Mouse (Mus musculus) spleen, postnatal 36 days (tissue): ENCODE results near the gene Urb2.

Source experiments
- DNase-seq, 2 experiments: peaks; one replicate each; pipeline ENCODE4 v3.0.0; 2022; ENCODE audit warnings: low spot score in 2 of 2, mixed read lengths in 1 of 2

The Urb2 gene

DNA sequence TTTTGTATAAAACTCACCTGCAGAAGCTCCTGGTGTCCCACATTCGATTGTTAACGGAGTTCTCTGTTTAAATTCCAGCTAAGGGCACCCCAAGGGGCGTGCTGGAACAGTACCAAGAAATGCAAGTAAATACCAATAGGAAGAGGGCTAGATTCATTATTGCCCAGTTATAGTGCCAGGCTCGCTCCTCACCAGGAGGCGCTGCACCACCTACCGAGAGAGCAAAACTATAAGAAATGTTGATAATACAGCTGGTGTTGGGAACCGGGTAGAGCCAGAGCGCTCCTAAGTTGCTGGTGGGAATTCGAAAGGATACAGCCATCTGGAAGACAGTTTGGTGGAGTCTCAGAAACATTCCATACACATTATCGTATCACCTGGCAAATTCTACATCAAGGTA, 56.7 kb downstream of the Urb2 start:
- DNase-seq: no peak

DNA sequence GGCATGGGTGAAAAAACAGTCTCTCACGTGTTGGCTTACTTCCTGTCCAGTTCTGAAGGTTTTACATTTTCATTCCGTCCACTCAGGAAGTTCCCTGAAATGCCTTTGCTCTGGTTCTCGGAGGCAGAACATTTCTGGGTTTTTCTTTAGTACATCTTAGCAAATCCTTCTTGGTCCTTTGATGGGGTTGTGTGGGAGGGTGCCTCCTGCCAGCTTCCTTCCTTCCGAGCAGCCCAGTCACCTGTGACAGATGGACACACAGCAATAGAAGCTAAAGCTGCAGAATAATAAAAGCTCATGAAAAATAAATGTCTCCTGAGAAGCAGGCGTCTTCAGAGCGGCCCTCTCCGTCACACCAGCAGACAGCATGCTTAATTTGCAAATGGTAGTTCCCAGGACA, 57.7 kb downstream of the Urb2 start:
- no peak for DNase-seq

DNA sequence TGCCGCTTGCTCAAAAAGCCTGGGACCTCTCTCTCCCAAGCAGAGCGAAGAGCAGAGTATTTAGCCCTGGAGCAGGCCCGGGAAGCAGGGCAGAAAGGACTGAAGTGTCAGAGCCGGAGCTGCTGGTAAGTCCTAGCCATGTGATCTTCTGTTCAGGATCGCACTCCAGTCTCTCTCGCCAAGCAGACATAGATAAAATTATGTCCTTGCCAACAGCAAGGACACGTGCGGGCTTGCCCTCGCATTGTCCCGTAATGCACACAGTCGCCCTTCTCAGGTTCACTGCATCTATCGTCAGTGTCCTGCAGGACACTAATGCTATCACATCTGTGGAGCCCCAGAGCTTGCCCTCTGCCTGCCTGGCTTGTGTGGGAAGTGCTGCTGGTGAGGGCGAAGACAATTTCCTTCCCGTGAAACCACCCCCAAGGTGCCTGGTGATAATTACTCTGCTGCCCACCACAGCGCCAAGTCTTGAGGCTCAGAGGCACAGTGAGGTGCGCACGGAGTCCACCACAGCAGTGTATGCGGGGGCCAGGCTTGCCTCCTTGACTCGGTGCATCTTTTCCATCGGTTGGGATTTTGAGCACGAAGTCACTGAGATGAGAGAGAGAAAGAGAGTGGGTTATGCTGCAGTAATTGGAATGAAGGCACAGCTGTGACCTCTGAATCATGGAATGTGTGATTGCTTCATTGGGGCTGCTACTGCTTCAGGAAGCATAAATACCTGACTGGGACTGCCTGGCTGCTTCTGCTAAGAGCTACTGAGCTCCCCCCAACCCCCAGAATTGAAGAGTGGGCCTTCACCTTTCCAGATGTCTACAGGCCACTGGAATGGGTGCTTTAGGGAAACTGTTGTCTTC, 59.4 kb downstream of the Urb2 start:
- DNase-seq: no peak

DNA sequence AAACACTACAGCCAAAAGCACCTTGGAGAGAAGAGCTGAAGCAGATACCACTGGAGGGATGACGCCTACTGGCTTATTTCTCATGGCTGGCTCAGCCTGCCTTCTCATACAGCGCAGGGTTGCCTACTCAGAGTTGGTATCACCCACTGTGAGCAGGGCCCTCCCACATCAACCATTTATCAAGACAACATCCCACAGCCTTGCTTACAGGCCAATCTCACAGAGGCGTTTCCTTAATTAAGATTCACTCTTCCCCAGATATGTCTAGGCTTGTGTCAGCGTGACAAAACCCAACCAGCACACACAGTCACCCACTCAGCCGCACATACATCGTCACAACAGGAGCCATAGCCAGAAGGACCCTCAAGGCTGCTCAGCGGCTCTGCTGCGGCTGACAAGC, 61.3 kb downstream of the Urb2 start:
- DNase-seq: no peak

DNA sequence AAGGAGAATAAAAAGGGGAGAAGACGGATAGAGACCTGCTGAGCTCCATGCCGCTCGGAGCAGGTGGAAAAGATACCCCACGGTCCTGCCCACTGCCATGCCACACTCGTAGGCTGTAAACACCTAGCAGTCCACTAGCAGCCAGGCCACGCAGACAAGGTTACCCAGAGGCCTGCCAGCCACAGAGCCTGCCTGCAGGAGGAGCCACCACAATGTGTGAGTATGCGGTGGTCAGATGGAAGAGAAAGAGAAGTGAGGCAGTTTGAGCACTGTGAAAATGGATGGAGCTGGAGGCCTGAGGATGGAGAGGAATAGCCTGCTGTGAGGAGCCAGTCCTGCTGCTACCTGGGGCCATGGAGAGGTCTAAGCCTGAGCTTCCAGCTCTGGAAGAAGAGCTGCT, 62.3 kb downstream of the Urb2 start:
- no peak for DNase-seq

DNA sequence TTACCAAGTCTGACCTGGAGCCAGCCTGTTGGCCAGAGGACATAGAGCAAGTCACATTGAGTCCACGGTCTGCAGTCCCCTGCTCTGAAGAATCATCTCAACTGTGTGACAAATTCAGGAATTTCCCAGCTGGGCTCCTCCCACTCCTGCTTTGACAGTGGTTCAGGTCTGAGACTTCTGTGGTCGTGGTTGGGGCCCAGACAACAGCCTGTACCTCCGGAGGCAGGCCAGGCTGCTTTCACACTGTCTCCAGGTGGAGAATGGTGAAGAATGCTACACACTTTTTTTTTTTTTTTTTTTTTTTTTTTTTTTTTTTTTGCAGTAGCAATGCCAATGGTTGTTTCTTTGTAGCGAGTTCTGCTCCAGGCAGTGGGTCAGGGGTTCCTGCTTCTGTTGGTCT, 64.4 kb downstream of the Urb2 start:
- no peak for DNase-seq

DNA sequence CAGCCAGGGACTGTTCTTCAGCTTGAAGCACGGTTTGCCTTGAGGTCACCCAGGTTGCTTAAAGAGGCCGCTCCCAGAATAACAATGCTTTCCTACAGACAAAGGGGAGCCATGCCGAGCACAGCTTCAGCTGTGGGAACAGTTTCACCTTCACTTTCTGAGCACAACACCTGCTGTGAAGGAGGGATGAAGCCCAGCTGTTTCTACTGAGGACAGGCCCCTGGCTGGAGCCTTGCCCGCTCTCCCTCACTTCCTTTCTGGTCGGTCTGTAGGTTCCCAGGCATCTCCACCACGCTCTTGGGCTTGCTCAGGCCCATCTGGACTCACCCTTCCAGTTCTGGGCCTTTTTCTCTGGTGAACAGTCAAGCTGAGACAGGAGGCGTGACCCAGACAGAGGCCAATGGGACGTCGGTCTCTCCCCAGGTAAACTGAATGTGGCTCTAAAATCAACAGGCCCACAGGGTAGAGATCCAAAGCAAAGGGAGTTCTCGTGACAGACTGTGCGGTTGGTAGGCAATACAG, 66.8 kb downstream of the Urb2 start:
- no peak for DNase-seq

DNA sequence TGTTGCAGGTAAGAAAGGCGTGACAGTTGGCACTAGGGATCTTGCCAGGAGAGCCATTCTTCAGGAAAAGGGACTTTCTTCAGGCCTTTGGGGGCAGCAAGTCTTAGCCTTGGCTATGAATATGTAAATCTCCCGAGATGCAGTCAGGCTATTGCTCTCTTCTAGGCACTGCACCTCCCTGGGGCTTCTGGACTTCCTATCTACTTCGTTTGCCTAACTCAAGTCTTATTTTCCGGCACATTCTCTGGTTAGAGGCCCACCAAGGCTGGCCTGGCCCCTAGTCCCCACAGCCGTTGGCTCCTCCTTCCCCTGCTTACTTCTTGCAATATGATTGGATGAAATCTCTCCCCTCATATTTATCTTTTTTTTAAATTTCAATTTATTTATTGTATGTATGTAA, 67.7 kb downstream of the Urb2 start:
- DNase-seq: no peak

DNA sequence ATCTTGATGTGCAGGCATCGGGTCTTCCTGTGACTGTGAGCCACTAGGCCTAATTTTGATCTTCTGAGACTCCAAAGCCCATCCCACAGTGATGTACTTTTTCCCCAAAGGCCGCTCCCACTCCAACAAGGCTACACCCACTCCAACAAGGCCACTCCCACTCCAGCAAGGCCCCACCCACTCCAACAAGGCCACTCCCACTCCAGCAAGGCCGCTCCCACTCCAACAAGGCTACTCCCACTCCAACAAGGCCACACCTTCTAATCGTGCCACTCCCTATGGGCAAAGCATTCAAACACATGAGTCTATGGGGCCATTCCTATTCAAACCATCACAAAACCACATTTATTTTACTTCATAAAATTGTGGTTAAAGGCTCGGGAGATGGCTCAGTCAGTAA, 69.2 kb downstream of the Urb2 start:
- DNase-seq: no peak
